Mouse (Mus musculus): ENCODE results near the gene Tuba3a.
"Not testable (repeated sequence)": the region's sequence is repeated elsewhere in the genome, so short reads cannot be mapped to it uniquely, and the experiment has no call there.

The Tuba3a gene

DNA sequence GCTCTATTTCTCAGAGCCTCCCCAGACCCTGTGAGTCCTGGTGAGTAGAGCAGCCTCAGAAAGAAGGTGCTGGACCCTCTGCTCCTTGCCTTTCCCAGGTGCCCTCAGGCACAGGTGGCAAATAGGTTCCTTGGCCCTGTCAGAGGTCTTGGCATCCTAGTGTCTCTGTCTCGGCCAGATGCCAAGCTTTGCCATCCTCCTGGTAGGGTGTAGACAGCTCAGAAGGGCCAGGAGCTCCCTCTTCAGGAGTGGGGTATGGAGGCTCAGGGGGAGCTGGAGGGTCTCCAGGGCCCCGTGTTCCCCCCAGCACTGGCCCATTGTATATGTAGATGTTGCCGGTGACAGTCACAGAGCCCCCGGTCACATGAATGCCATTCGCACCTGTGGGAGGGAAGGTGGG, 21.2 kb upstream of the Tuba3a start:
- no peak for DNase-seq (ENCODE audit: low read depth)

DNA sequence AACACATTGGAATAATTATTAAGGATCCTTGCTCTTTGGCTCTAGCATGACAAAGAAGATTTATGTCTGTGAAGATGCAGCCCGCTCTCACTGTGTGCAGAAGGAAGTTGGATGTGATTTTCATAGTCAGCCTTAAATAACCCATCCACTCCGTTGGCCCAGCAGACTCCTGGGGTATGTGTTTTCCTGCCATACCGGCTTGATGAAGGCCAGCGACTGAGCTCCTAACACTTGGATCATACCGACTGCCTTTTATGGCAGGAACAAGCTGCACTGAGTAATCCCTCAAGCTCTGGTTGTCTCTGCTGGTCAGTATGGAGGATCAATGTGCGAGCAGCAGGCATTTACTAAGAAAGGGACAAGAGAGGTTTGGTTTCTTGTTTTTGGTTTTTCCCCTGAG, 19.6 kb upstream of the Tuba3a start:
- DNase-seq (ENCODE audit: low read depth) = no peak

DNA sequence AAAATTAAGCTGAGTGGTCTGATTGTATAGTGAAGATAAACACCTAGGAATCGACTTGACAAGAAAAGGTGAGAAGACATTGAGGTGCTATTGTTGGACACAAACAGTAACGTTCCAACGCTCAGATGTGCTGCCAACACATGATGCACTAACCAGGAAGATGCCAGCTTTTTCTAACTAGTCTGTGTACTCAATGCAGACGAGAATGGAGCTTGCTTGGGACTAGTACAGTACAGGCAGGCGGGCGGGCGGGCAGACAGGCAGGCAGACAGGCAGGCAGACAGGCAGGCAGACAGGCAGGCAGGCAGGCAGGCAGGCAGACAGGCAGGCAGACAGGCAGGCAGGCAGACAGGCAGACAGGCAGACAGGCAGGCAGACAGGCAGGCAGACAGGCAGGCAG, 18.6 kb upstream of the Tuba3a start:
- not testable (repeated sequence) for DNase-seq (ENCODE audit: low read depth)

DNA sequence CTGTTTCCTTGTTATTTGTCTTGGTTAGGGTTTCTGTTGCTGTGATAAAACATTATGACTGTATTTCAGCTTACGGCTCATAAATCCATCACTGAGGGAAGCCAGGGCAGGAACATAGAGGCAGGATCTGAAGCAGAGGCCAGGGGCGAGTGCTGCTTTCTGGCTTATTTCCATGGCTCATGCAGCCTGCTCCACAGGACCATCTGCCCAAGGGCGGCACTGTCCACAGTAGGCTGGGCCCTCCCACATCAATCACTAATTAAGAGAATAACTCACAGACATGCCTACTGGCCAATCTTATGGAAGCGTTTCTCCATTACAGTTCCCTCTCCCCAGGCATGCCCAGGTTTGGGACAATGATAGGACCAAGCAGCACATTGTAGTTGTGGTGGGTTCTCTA, 17.4 kb upstream of the Tuba3a start:
- DNase-seq (ENCODE audit: low read depth) = no peak

DNA sequence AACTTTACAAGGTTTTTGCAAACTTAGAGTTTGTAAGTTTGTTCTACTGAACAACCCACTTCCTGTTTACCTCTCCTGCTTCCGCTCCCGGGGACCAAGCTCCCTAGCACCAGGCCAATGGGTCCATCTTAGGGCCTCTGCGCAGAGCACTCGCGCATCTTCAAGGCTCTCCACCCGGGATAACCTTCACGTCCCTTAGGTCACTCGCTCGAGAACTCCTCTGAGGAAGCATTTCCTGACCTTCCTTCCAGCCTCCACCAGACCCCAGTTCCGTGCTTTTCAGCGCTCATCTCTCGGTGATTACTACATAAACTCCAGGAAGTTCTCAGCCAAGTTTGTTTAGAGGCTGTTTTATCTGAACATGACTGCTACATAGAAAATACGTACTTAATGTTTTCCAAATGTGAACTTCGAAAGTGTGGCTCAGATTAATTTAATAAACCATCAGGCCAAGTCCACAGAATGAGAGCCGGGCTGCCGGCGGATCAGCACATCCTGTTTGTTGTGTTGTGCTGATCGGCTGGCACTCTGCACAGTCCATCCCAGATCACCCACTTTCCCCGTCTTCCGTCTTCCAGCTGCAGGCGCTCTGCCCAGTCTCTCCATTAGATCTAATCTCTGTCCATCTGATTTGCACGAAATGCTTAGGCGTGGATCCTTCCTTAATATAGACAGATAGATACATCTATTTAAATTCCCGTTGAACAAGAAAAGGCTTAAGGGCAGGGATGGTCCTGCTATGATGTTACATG, 16.6 kb upstream of the Tuba3a start:
- DNase-seq (ENCODE audit: low read depth) = no peak

DNA sequence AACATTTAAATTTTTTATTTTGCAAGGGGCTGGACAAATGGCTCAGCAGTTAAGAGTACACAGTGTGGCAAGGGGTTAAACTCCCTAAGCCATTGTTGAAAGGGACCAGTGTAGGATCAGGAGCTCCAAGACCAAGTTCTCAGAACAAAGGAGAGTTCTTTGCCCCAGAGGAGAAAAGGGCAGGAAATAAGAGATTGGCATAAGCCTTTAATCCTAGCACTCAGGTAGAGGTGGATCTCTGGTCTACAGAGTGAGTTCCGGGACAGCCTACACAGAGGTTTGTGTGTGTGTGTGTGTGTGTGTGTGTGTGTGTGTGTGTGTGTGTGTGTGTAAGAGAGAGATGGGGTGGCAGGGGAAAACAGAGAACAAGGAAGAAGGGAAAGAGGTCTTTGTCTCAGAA, 15.1 kb upstream of the Tuba3a start:
- DNase-seq (ENCODE audit: low read depth) = no peak

DNA sequence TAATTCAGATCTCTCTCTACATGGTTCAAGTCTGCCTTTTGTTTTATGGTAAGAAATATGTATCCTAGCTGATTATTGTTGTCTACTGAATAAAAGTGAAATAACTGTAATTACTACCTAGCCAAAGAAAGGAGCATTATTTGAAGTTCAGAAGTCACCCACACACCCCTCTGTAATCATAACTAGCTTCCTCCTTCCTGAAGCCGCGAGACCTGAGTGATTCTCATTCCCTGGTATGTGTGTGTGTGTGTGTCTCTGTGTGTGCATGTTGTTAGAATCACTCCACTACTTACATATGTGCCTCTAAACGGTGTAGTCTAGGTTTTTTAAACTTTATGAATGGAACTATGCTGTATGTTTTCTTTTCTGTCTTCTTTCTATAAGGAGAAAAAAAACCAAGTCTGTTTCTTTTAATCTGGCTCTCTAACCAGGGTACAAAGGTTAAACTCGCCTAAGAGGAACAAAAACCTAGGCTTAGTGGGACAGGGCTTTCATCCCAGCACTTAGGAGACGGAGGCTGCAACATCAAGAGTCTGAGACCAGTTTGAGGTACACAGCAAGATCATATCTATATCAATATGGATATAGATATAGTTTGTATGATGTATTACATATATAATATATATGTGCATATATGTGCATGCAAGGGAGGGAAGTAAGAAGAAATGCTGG, 11.4 kb upstream of the Tuba3a start:
- DNase-seq (ENCODE audit: low read depth) = no peak

DNA sequence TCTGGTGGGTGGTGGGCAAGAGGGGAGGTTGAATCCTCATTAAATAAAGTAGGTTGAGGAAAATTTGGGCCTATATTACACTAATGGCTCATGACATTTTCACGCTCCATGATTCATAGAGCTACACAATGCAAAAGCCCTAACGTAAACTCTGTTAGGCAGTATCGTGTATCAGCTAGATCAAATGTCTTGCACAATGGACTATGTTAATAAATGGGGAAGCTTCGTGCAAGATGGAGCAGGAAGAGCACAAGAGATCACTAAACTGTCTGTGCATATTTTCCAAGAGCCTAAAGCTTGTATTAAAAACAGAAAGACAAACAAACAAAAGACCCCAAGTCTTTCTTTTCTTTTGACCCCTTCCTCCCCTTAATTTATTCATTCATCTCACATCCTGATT, 8.2 kb upstream of the Tuba3a start:
- no peak for DNase-seq (ENCODE audit: low read depth)

DNA sequence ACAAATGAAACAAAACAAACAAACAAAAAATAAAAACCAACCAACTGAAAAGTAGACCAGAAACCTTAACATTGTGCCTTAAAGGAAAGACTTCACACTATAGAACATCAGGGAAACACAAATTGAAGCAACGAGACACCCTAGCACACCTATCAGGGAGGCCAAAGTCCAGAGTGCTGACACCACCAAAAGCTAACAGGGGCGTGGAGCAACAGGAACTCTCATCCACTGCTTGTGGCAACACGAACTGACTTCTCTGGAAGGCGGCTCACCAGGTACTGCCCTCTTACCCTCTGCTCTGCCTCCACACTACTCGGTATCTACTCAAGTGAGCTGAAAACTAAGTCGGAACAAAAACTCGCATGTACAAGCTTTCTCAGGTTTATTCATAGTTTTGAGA, 6.4 kb upstream of the Tuba3a start:
- DNase-seq (ENCODE audit: low read depth) = no peak

DNA sequence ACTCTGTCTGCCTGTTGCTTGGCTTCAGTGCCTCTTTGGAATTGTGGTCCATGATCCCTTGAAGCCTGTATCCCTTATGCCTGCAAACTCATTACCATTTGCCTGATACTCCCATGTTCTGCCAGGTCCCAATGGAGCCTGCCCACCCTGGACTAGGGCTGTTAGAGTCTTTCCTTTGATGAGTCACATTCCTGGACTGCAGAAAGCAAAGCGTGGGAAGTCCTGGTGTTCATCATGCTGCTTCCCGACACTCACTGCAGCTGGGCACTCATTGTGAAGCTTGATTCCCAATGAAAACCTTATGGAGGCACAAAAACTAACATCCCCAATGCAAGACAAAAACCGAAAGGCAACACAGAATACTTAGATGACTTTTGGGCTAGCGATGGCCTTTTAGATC, 5.5 kb upstream of the Tuba3a start:
- DNase-seq (ENCODE audit: low read depth) = no peak

DNA sequence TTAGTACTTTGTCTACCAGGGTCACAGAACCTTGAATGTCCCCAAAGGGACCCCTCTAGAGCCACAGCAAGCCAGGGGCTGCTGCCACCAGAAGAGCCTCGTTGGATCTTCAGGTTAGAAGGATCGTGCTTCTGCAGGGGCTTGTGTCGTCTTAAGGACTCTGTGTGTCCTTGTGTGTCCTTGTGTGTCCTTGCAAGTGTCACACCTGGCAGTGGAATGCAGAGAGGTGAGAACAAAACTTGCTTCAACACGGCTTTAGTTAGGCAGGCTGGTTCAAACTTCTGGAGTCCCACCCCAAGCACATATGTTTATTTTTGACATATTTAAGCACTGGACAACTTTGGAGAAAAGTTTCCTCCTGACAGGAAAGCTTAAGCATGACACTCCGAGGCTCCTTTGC, 2.9 kb upstream of the Tuba3a start:
- DNase-seq (ENCODE audit: low read depth) = no peak

DNA sequence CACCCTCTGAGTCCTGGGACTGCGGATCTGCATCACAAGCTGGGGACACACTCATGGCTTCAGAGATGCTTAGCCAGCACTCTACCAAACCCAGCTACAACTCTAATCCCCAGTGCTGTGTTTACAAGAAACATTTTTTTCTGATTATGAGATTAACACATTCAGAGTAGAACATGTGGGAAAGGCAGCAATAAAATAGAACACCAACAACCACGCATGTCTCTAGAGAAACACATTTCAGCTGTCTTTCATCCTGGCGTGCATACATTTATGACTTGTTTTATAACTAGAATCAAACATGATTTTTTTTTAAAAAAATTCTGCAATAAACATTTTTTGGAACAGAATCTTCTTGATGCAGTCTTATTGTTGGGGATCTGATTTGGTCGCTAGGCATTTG, 1.1 kb upstream of the Tuba3a start:
- DNase-seq (ENCODE audit: low read depth) = no peak

DNA sequence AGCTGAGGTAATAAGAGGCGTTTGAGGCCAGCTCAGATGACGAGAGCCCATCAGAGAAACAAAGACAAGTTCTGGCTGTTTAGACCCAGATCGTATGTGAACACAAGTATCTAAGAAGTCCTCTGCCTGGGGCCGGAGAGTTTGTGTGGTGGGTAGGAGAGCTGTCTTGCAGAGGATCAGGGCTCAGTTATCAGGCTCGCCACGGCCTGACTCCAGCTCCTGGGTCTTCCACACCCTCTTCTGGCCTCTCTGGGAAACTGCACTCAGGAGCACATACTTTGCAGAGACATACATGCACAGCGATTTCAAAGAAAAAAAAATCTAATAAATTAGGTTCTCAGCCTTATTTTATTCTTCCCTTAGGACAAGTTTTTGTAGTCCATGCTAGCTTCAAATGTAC, 1.1 kb downstream of the Tuba3a start:
- no peak for DNase-seq (ENCODE audit: low read depth)

DNA sequence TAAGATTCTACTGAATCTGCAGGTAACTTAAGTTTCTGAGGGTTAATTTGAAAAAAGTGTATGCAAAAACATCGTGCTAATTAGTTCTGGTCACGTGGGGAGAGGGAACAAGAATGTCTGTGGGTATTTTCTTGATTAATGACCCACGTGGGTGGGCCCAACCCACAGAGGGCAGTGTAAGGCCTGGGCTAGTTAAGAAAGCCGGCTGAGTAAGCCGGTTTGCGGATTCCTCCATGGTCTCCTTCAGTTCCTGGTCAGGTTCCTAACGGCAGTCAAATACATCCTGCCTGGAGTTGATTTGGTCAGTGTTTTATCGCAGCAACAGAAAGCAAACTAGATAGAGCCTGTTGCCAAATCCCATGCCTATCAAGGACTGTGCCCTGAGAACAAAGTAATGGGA, 1.6 kb downstream of the Tuba3a start:
- DNase-seq (ENCODE audit: low read depth) = no peak

DNA sequence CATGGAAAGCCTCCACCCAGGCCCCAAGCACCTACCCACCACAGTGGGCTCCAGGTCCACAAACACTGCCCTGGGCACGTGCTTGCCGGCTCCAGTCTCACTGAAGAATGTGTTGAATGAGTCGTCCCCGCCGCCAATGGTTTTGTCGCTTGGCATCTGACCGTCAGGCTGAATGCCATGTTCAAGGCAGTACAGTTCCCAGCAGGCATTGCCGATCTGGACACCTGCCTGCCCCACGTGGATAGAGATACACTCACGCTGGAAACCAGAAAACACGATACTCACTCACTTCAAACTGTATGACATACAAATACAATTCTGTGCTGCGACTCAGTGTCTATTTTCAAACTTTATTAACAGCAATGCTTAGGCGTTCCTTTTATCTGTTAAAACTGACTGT, 3.1 kb downstream of the Tuba3a start:
- DNase-seq (ENCODE audit: low read depth) = not testable (repeated sequence)

DNA sequence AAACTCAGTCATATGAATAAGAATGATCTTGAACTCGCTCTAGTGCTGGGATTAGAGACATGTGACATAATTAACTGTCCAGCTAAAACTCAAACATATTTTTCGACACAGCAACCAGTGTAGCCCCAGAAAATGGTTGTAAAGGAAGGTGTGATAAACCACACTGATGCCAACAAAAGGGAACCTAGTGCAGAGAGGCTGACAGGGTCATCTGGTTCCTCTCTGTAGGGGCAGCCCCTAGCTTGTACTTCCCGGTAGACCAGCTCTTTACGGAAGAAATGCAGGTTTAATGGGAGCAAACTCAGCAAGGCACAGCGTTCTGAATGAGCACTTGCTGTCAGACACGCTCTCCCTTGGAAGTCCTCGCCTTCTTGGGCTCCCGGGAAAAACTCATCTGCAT, 6.1 kb downstream of the Tuba3a start:
- no peak for DNase-seq (ENCODE audit: low read depth)

DNA sequence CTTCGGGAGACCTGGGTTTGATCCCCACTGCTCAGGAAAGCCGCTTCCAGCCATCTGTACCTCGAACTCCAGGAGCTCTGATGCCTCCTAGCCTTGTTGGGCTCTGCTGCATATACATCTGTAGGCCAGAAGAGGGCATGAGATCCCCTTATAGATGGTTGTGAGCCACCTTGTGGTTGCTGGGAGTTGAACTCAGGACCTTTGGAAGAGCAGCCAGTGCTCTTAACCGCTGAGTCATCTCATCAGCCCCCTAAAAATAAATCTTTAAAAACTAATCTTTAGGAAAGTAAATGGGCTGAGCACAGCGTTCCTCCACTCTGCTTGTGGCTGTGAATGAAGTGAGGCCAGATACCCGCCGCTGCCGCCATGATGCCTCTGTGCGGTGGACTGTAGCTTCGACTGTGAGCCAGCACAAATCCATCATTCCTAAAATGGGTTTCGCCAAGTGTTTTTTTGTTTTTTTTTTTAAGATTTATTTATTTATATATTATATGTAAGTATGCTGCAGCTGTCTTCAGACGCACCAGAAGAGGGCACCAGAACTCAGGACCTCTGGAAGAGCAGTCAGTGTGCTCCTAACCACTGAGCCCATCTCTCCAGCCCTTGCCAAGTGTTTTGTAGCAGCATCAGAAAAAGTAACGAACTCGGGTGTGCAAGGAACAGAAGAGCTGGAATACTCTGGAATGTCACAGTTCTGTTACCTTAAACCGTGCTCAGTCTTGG, 10.8 kb downstream of the Tuba3a start:
- no peak for DNase-seq (ENCODE audit: low read depth)

DNA sequence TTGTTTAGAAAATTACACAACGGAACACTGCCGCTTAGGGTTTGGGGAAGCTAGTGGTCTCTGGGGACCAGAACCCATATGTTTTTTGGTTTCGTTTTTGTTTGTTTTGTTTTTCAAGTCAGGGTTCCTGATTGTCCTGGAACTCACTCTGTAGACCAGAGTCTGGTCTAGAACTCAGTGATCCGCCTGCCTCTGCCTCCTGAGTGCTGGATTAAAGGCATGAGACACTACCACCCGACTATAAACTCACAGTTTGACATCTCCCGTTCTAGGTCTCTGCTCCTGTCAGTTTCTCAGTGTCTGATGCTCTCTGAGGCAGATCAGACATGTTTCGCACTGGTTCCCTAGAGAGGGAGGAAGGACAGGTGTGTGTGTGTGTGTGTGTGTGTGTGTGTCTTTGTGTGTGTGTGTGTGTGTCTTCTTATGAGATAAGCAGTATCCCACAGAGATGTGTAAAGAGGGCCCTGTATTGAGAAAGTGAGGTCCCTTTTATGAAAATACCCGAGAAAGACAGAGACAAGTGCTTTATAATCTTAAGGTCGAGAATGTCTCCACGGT, 13.5 kb downstream of the Tuba3a start:
- DNase-seq (ENCODE audit: low read depth) = no peak

DNA sequence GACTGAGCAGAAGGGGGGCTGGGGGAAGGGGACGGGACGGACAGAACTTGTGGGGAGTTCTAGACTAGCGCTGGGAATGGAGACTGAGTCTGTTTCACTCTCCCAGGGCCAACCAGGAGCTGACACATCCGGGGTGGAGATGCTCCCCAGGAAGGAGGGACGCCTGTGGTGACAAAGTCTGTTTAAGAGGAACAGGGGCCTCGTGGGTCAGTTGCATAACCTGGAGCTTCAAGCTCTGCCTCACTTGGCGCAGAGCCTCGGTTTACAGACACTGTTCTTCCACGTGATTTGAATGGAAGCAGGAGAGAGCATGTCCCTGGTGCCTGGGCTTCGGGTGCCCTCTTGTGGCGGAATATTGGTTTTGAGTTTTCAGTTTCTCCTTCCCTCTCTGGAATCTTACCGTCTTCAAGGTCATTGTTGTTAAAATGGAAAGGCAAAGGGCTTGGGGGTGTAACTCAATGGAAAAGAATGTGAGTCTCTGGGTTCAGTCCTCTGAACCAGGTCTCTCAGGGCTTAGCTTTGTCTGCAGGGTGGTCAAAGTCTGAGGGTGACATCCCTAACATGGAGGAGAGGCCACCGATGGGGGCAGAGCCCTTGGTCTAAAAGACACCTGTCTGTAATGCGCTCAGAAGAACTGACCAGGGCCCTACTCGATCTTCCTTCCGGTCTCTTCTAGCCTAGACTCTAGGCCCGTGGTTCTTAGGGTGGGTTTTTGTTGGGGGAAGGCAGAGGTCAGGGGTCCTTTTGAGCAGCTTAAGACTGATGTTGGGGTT, 14.2 kb downstream of the Tuba3a start:
- peak; percentile 75 for DNase-seq (ENCODE audit: low read depth)

DNA sequence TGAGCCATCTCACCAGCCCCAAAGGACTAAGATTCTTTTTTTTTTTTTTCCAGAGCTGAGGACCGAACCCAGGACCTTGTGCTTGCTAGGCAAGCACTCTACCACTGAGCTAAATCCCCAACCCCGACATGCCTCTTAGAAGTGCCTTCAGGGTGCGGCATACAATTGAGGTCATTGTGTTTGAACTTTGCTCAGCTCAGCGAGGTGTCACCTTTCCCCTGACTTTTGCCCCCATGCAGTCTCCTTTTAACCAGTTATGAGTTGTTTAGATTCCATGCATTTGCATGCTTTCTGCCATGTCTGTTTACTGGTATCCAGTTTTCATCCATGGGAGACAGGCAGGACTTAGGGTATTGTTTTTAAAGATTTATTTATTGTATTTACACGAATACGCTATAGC, 17.0 kb downstream of the Tuba3a start:
- DNase-seq (ENCODE audit: low read depth) = no peak

DNA sequence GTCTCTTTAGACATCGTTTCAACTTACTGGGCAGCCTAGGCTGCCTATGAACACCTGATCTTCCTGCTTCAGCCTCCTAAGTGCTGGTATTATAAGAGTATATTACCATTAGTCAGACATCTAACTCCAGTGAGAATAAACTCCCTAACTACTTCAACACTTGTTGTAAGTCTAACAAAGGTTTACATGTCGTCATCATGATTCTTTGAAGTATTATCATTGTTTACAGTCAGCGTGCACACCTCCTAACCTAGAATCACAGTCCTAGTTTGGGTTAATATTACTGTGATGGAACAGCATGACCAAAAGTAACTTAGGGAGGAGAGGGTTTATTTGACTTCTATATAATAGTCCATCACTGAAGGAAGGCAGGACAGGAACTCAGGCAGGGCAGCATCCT, 18.4 kb downstream of the Tuba3a start:
- no peak for DNase-seq (ENCODE audit: low read depth)

DNA sequence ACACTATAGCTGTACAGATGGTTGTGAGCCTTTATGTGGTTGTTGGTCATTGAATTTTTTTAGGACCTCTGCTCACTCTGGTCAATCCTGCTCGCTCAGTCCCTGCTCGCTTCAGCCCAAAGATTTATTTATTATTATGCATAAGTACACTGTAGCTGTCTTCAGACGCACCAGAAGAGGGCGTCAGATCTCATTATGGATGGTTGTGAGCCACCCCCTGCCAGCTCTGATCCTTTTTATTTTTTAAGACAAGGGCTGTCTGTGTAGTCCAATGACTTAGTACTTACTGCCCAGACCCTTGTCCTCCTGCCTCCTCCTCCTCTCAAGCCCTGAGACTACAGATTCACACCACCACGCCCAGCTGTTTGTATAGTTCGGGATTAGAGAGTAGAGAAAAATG, 19.2 kb downstream of the Tuba3a start:
- DNase-seq (ENCODE audit: low read depth) = not testable (repeated sequence)

Measured in c-Kit-positive CD71-positive TER-119-negative erythroid progenitor cells, embryonic 14.5 days (primary cell).